Mouse (Mus musculus) lung, adult 2 months (tissue): ENCODE data around the gene Rnf220.

ENCODE experiments used
- CTCF ChIP-seq: fragments of 200-500 bp; IDR thresholded peaks from 2 replicates; pipeline ENCODE4 v1.5.1; 2011; ENCODE audit warnings: mild to moderate bottlenecking, low read length, control low read depth; ENCODE audit not compliant: insufficient read depth
- POLR2A ChIP-seq: fragments of 200-500 bp; IDR thresholded peaks from 2 replicates; pipeline ENCODE4 v1.6.1; 2011; ENCODE audit warnings: low read depth, mild to moderate bottlenecking, control low read depth, low read length, borderline replicate concordance; ENCODE audit errors: extremely low read depth

DNA sequence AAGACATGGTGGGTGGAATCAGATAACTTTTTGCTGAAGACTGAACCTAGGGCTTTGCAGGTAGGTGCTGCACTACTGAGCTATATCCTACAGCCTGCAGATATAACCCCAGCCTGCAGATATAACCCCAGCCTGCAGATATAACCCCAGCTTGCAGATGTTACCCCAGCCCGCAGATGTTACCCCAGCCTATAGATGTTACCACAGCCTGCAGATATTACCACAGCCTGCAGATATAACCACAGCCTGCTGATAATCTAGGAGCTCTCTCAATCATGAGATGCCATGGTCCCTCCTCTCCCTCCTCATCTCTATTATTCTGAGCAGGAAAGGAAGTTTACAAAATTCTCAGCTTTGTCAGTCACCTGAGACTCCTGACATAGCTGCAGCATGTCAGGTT, 111.6 kb downstream of the Rnf220 start:
- TF ChIP-seq CTCF, result no peak
- no peak for TF ChIP-seq POLR2A
